Mouse (Mus musculus) myocyte (in vitro differentiated cells): ENCODE results near the gene Apobr.

Experiments used
- CEBPB ChIP-seq: IDR thresholded peaks from 2 replicates; pipeline ENCODE4 v1.6.1; 2011; ENCODE audit warnings: mild to moderate bottlenecking, moderate library complexity; ENCODE audit not compliant: poor library complexity, insufficient read depth, severe bottlenecking
- MAX ChIP-seq: IDR thresholded peaks from one replicate; pipeline ENCODE4 v1.6.1; 2011; ENCODE audit warnings: low read depth, mild to moderate bottlenecking, control low read depth
- POLR2A ChIP-seq: IDR thresholded peaks from one replicate; pipeline ENCODE4 v1.6.1; 2011; ENCODE audit warnings: low read depth, mild to moderate bottlenecking, control low read depth, moderate library complexity; ENCODE audit not compliant: insufficient read length
- POLR2AphosphoS2 ChIP-seq: IDR thresholded peaks from one replicate; pipeline ENCODE4 v1.6.1; 2011; ENCODE audit warnings: low read depth, control low read depth; ENCODE audit not compliant: insufficient read length
- TCF12 ChIP-seq: IDR thresholded peaks from one replicate; pipeline ENCODE4 v1.6.1; 2011; ENCODE audit warnings: mild to moderate bottlenecking, control low read depth; ENCODE audit not compliant: poor library complexity, insufficient read depth, severe bottlenecking
- TCF3 ChIP-seq: IDR thresholded peaks from one replicate; pipeline ENCODE4 v1.6.1; 2011; ENCODE audit warnings: low read depth, control low read depth; ENCODE audit not compliant: insufficient read length
- USF1 ChIP-seq: IDR thresholded peaks from one replicate; pipeline ENCODE4 v1.6.1; 2011; ENCODE audit warnings: low read depth, mild to moderate bottlenecking, control low read depth, moderate library complexity

GRCm38 (mm10) chr7:126537820-126538585 lies 46.7 kb upstream of the Apobr start:
- TF ChIP-seq MAX (no peak), POLR2A (no peak), CEBPB (no peak), USF1 (no peak), POLR2AphosphoS2 (no peak), TCF3 (no peak), TCF12 (no peak)
